In the genomic region with DNA sequence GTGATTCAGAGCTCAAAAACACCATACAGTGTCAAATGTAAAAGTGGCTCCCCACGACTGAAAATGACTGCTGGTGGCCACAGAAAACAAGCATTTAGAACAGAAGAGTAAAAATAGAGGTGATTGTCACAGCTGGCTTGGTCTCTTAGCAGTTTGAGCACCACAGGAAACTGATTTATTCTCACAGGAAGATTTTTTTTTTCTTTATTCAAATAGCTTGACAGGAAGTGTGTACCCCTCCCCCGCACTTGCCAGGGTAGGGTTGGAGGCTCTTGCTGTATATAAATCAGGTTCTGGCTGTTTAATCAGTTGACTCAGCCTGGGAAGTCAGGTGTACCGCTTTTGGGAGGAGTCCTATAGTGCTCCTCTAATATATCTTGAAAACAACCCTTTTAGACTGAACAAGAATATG, we compare ENCODE assay signal across 8 mouse cellular contexts. TPM values are rescaled to one million over a fixed set of nuclear protein-coding genes. Genes with fewer than 3 reads are reported as not detected.
DNase-seq lines count a peak whose midpoint lies in the region; ATAC-seq and TF ChIP-seq lines count a peak whose summit lies in the region.

No protein-coding gene starts in this region.

- no peak for ATAC-seq in embryonic facial prominence, embryonic 13.5 days (ENCODE audit: insufficient number of reproducible peaks, insufficient read depth, low FRiP score, low TSS enrichment, low read depth)

- no peaks in the 10 kb centered on the region for H3K9me3 ChIP-seq in embryonic facial prominence, embryonic 13.5 days

- no peak for TF ChIP-seq POLR2A in olfactory bulb, adult 2 months (IDR thresholded peaks at IDR 0.05; ENCODE audit: insufficient read depth, low read depth, low read length)

- H3K4me1 ChIP-seq in embryonic facial prominence, embryonic 13.5 days: peaks cover 33% of the 10 kb centered on the region
- H3K4me1 ChIP-seq in olfactory bulb, adult 2 months (ENCODE audit: control insufficient read depth, insufficient read depth, low read length): peaks cover 6% of the 10 kb centered on the region

- H3K4me2 ChIP-seq in embryonic facial prominence, embryonic 13.5 days: peak overlapping the region; percentile 92

- 32% methylated on average over 3 of the region's 3 CpGs for WGBS in embryonic facial prominence, embryonic 13.5 days
- 16% methylated on average over 3 of the region's 3 CpGs for WGBS in olfactory bulb, adult 2 months

- H3K36me3 ChIP-seq in embryonic facial prominence, embryonic 13.5 days: peaks cover 27% of the 10 kb centered on the region

- DNase-seq in adrenal gland, postnatal 10 days: peak; percentile 51
- DNase-seq in adrenal gland, postnatal 4 days (ENCODE audit: low spot score in 2 of 2): no peak
- DNase-seq in B cell, adult 2 months: peak; percentile 90 to 94
- DNase-seq in induced T-regulatory cell, adult 2 months (ENCODE audit: low read depth): peak; percentile 90
- DNase-seq in lung, adult 18-20 months: peak; percentile 41 to 47
- no peak for DNase-seq in retina, embryonic 14.5 days (ENCODE audit: low spot score)

- H3K27me3 ChIP-seq in embryonic facial prominence, embryonic 13.5 days: no peaks in the 10 kb centered on the region

- peak overlapping the region; percentile 95 for H3K4me3 ChIP-seq in embryonic facial prominence, embryonic 13.5 days
- peak overlapping the region; percentile 89 for H3K4me3 ChIP-seq in olfactory bulb, adult 2 months (ENCODE audit: insufficient read depth, low read depth, low read length)

- H3K27ac ChIP-seq in embryonic facial prominence, embryonic 13.5 days: no peak overlapping the region
- no peak overlapping the region for H3K27ac ChIP-seq in olfactory bulb, adult 2 months (ENCODE audit: insufficient read depth, low read depth, low read length)

- no peak for TF ChIP-seq CTCF in olfactory bulb, adult 2 months (IDR thresholded peaks at IDR 0.05; ENCODE audit: insufficient read depth, low read depth, low read length)

- peak overlapping the region; percentile 93 for H3K9ac ChIP-seq in embryonic facial prominence, embryonic 13.5 days

RNA-seq across cellular contexts. Expression of a gene that starts 3.5 kb away (rescaled TPM):
- 100 to 1,000 TPM; 511 to 525 TPM for total RNA-seq in adrenal gland, postnatal 10 days (2021)
- 100 to 1,000 TPM; 646 to 654 TPM for total RNA-seq in adrenal gland, postnatal 4 days (2021)
- polyA plus RNA-seq in embryonic facial prominence, embryonic 13.5 days (2015; fragmentation: Nextera tagmentation; extraction: Ambion mirVana): 1,096 and 1,227 TPM in 2 replicates
- not detected in 2 replicates for polyA plus RNA-seq in olfactory bulb, adult 2 months (2012; ENCODE audit: insufficient read depth, insufficient read length, low replicate concordance, missing spikeins)

RNA-seq across cellular contexts. Expression of a gene that starts 3.8 kb away (rescaled TPM):
- 10 to 100 TPM; 59.7 to 61.2 TPM for total RNA-seq in adrenal gland, postnatal 10 days (2021)
- 10 to 100 TPM; 67.1 to 68.3 TPM for total RNA-seq in adrenal gland, postnatal 4 days (2021)
- polyA plus RNA-seq in embryonic facial prominence, embryonic 13.5 days (2015; fragmentation: Nextera tagmentation; extraction: Ambion mirVana): 123 TPM in 2 replicates
- polyA plus RNA-seq in olfactory bulb, adult 2 months (2012; ENCODE audit: insufficient read depth, insufficient read length, low replicate concordance, missing spikeins): not detected in 2 replicates

RNA-seq across cellular contexts. Expression of a gene that starts 11.7 kb away (rescaled TPM):
- under 1 TPM; 0.21 to 0.27 TPM for total RNA-seq in adrenal gland, postnatal 10 days (2021)
- under 1 TPM; 0.67 to 0.73 TPM for total RNA-seq in adrenal gland, postnatal 4 days (2021)
- polyA plus RNA-seq in embryonic facial prominence, embryonic 13.5 days (2015; fragmentation: Nextera tagmentation; extraction: Ambion mirVana): 2.0 and 2.2 TPM in 2 replicates
- polyA plus RNA-seq in olfactory bulb, adult 2 months (2012; ENCODE audit: insufficient read depth, insufficient read length, low replicate concordance, missing spikeins): not detected in 2 replicates

RNA-seq across cellular contexts. Expression of a gene that starts 56.4 kb away (rescaled TPM):
- total RNA-seq in adrenal gland, postnatal 10 days (2021): 10 to 100 TPM; 19.5 to 26.2 TPM
- 10 to 100 TPM; 35.8 to 38.8 TPM for total RNA-seq in adrenal gland, postnatal 4 days (2021)
- polyA plus RNA-seq in embryonic facial prominence, embryonic 13.5 days (2015; fragmentation: Nextera tagmentation; extraction: Ambion mirVana): 33.1 and 36.1 TPM in 2 replicates
- 129 TPM in 1 of 2 replicates, not detected in the other for polyA plus RNA-seq in olfactory bulb, adult 2 months (2012; ENCODE audit: insufficient read depth, insufficient read length, low replicate concordance, missing spikeins)

Comparison
In these comparisons a context has a peak if more than half of its experiments do, and no peak if none do; other contexts are left out.
1. DNase-seq: peak in adrenal gland, postnatal 10 days (single experiment), B cell, adult 2 months (2 of 2), induced T-regulatory cell, adult 2 months (single experiment) and lung, adult 18-20 months (2 of 2); none in adrenal gland, postnatal 4 days (0 of 2) and retina, embryonic 14.5 days (single experiment).